Mouse (Mus musculus) CD4-positive, CD25-positive, alpha-beta regulatory T cell (primary cell): Measurements from ENCODE around the gene Tmem254a. TPM values are rescaled to one million over a fixed set of nuclear protein-coding genes. Genes with fewer than 3 reads are reported as not detected.

ENCODE experiments used
- polyA plus RNA-seq: library from polyadenylated mRNA; unstranded; fragments of 100-300 nt; shearing (Covaris generic); gene quantifications from one replicate; pipeline ENCODE4 v1.2.1, GENCODE M21; 2017

The Tmem254a gene
- polyA plus RNA-seq: 13.3 TPM

GRCm38 (mm10) chr14:25927562-25927881 is at the start of gene Tmem254a:
TSS of gene Tmem254a (minus strand) at chr14:25927672.

GRCm38 (mm10) chr14:25938004-25938403 is 10.5 kb upstream of the Tmem254a start, which contains the start of gene Cphx1:
TSS of gene Cphx1 (plus strand) at chr14:25938304.

GRCm38 (mm10) chr14:25903000-25903399 is 24.5 kb downstream of the Tmem254a start, which contains the start of gene Plac9a:
TSS of gene Plac9a (minus strand) at chr14:25903100.

Other genes starting within 250 kb of the Tmem254a start
- gene Ppif, start 233.5 kb downstream of the Tmem254a start, polyA plus RNA-seq: 48.9 TPM
- gene Zcchc24, start 158.6 kb downstream of the Tmem254a start, polyA plus RNA-seq: 4.3 TPM
- 57.1 TPM for gene Anxa11, start 85.5 kb downstream of the Tmem254a start, polyA plus RNA-seq
- gene Plac9a, start 24.6 kb downstream of the Tmem254a start, polyA plus RNA-seq: not detected
- not detected for gene Cphx1, start 10.6 kb upstream of the Tmem254a start, polyA plus RNA-seq
- gene Duxbl1, start 50.9 kb upstream of the Tmem254a start, polyA plus RNA-seq: 0.23 TPM
- not detected for gene Gm9780, start 115.0 kb upstream of the Tmem254a start, polyA plus RNA-seq
- 189 TPM for gene Tmem254c, start 139.7 kb upstream of the Tmem254a start, polyA plus RNA-seq
- not detected for gene Cphx2, start 153.8 kb upstream of the Tmem254a start, polyA plus RNA-seq
- gene Cphx3, start 154.6 kb upstream of the Tmem254a start, polyA plus RNA-seq: not detected
- not detected for gene Duxbl2, start 190.7 kb upstream of the Tmem254a start, polyA plus RNA-seq